Mouse (Mus musculus) lung, adult 2 months (tissue): Measurements from ENCODE around the gene Raet1d.
"Not testable (repeated sequence)": the region's sequence is repeated elsewhere in the genome, so short reads cannot be mapped to it uniquely, and the experiment has no call there.

ENCODE experiments used
- CTCF ChIP-seq: fragments of 200-500 bp; IDR thresholded peaks from 2 replicates; pipeline ENCODE4 v1.5.1; 2011; ENCODE audit warnings: mild to moderate bottlenecking, low read length, control low read depth; ENCODE audit not compliant: insufficient read depth
- POLR2A ChIP-seq: fragments of 200-500 bp; IDR thresholded peaks from 2 replicates; pipeline ENCODE4 v1.6.1; 2011; ENCODE audit warnings: low read depth, mild to moderate bottlenecking, control low read depth, low read length, borderline replicate concordance; ENCODE audit errors: extremely low read depth

GRCm38 (mm10) chr10:22360957-22361356, 605 bp downstream of the Raet1d start:
- TF ChIP-seq CTCF, POLR2A: not testable (repeated sequence)
